Mouse (Mus musculus) brain, adult 2 months (tissue): ENCODE measurements around the gene Ip6k3.

Experiments
- DNase-seq: peaks from one replicate; pipeline ENCODE4 v3.0.0; 2011; ENCODE audit warnings: low read depth, low spot score

Ip6k3 gene

GRCm38 (mm10) chr17:27123103-27123502, 44.5 kb downstream of the Ip6k3 start:
- DNase-seq: no peak

- peak; percentile 67 for DNase-seq
Observed at GRCm38 (mm10) chr17:27122701-27123100, 44.9 kb downstream of the Ip6k3 start.

GRCm38 (mm10) chr17:27121781-27122180, 45.8 kb downstream of the Ip6k3 start:
- no peak for DNase-seq

GRCm38 (mm10) chr17:27121266-27121665, 46.3 kb downstream of the Ip6k3 start:
- peak; percentile 66 for DNase-seq

- DNase-seq: peak; percentile 97
Observed at GRCm38 (mm10) chr17:27120561-27121024, 47.0 kb downstream of the Ip6k3 start.

GRCm38 (mm10) chr17:27119954-27120353, 47.6 kb downstream of the Ip6k3 start:
- DNase-seq: no peak

GRCm38 (mm10) chr17:27119540-27119895, 48.1 kb downstream of the Ip6k3 start:
- no peak for DNase-seq

GRCm38 (mm10) chr17:27118676-27119539, 48.7 kb downstream of the Ip6k3 start:
- DNase-seq: no peak

- DNase-seq: no peak
Observed at GRCm38 (mm10) chr17:27110072-27110471, 57.5 kb downstream of the Ip6k3 start.

- no peak for DNase-seq
Observed at GRCm38 (mm10) chr17:27107936-27108335, 59.7 kb downstream of the Ip6k3 start.

GRCm38 (mm10) chr17:27106745-27107144, 60.9 kb downstream of the Ip6k3 start:
- peak; percentile 55 for DNase-seq

- DNase-seq: no peak
Observed at GRCm38 (mm10) chr17:27105698-27106470, 61.7 kb downstream of the Ip6k3 start.

- no peak for DNase-seq
Observed at GRCm38 (mm10) chr17:27101675-27102074, 65.9 kb downstream of the Ip6k3 start.

GRCm38 (mm10) chr17:27095690-27096089, 71.9 kb downstream of the Ip6k3 start:
- peak; percentile 80 for DNase-seq
